Mouse (Mus musculus): ENCODE measurements around the gene Rpl29. TPM values are rescaled to one million over a fixed set of nuclear protein-coding genes. Genes with fewer than 3 reads are reported as not detected.
A peak's percentile ranks its signal among the peaks of the same experiment; 100 is the strongest.

The Rpl29 gene
- 1,370 and 1,590 TPM in 2 replicates for polyA plus RNA-seq (2014; fragmentation: Nextera tagmentation; extraction: Ambion mirVana)

GRCm38 (mm10) chr9:106429221-106430014, at the start of gene Rpl29:
TSS of gene Rpl29 (plus strand) at chr9:106429454.
- peak; percentile 91 for ATAC-seq (ENCODE audit: low FRiP score, low TSS enrichment)
- under 1% methylated on average over 55 of the region's 55 CpGs for WGBS
- H3K4me1 ChIP-seq (ENCODE audit: control insufficient read depth, insufficient read depth, low read length) = peaks cover 5% of the 10 kb centered on the region; the same call in 1 of the 2 replicates

GRCm38 (mm10) chr9:106386181-106386864, 42.9 kb upstream of the Rpl29 start:
- ATAC-seq (ENCODE audit: low FRiP score, low TSS enrichment) = no peak
- Histone ChIP-seq H3K9me3 (ENCODE audit: control insufficient read depth, low read length) (no peaks in the 10 kb centered on the region), H3K4me3 (ENCODE audit: low read length) (no peak overlapping the region), H3K27ac (ENCODE audit: low read depth, low read length) (no peak overlapping the region), H3K4me2 (replicated peaks; ENCODE audit: low read depth, low read length) (no peak overlapping the region), H3K27me3 (ENCODE audit: control insufficient read depth, insufficient read depth, low read length) (no peaks in the 10 kb centered on the region), H3K9ac (ENCODE audit: low read depth, low read length) (no peak overlapping the region), H3K36me3 (ENCODE audit: control insufficient read depth, insufficient read depth, low read length) (no peaks in the 10 kb centered on the region), H3K4me1 (ENCODE audit: control insufficient read depth, insufficient read depth, low read length) (peaks cover 16% of the 10 kb centered on the region)
- WGBS = 86% methylated on average over 12 of the region's 12 CpGs

More at GRCm38 (mm10) chr9:106429221-106430014, at the start of gene Rpl29:
- Histone ChIP-seq H3K4me3 (ENCODE audit: low read length) (peak within 1 kb of the TSS; percentile 91), H3K27me3 (ENCODE audit: control insufficient read depth, insufficient read depth, low read length) (no peaks in the 10 kb centered on the region), H3K4me2 (replicated peaks; ENCODE audit: low read depth, low read length) (peak within 1 kb of the TSS; percentile 81), H3K27ac (ENCODE audit: low read depth, low read length) (peak within 1 kb of the TSS; percentile 99), H3K36me3 (ENCODE audit: control insufficient read depth, insufficient read depth, low read length) (peaks cover 35% of the 10 kb centered on the region), H3K9ac (ENCODE audit: low read depth, low read length) (peak within 1 kb of the TSS; percentile 99), H3K9me3 (ENCODE audit: control insufficient read depth, low read length) (no peaks in the 10 kb centered on the region)

- Histone ChIP-seq H3K9me3 (ENCODE audit: control insufficient read depth, low read length) (no peaks in the 10 kb centered on the region), H3K27me3 (ENCODE audit: control insufficient read depth, insufficient read depth, low read length) (no peaks in the 10 kb centered on the region), H3K4me2 (replicated peaks; ENCODE audit: low read depth, low read length) (no peak overlapping the region), H3K9ac (ENCODE audit: low read depth, low read length) (no peak overlapping the region), H3K4me1 (ENCODE audit: control insufficient read depth, insufficient read depth, low read length) (0 out of 2 replicates have a peak, but pooled peaks cover 7% of the 10 kb centered on the region), H3K27ac (ENCODE audit: low read depth, low read length) (no peak overlapping the region), H3K4me3 (ENCODE audit: low read length) (no peak overlapping the region), H3K36me3 (ENCODE audit: control insufficient read depth, insufficient read depth, low read length) (no peaks in the 10 kb centered on the region)
- WGBS = 73% methylated on average over 11 of the region's 11 CpGs
- no peak for ATAC-seq (ENCODE audit: low FRiP score, low TSS enrichment)
Measured at GRCm38 (mm10) chr9:106392828-106393527, 36.3 kb upstream of the Rpl29 start.

- no peaks in the 10 kb centered on the region for H3K36me3 ChIP-seq (ENCODE audit: control insufficient read depth, insufficient read depth, low read length)
- H3K9ac ChIP-seq (ENCODE audit: low read depth, low read length) = no peak overlapping the region
- H3K4me3 ChIP-seq (ENCODE audit: low read length) = no peak overlapping the region
- ATAC-seq (ENCODE audit: low FRiP score, low TSS enrichment) = no peak
- no peaks in the 10 kb centered on the region for H3K9me3 ChIP-seq (ENCODE audit: control insufficient read depth, low read length)
- no peak overlapping the region for H3K27ac ChIP-seq (ENCODE audit: low read depth, low read length)
- no peaks in the 10 kb centered on the region for H3K27me3 ChIP-seq (ENCODE audit: control insufficient read depth, insufficient read depth, low read length)
- H3K4me1 ChIP-seq (ENCODE audit: control insufficient read depth, insufficient read depth, low read length) = 0 out of 2 replicates have a peak, but pooled peaks cover 7% of the 10 kb centered on the region
- no peak overlapping the region for H3K4me2 ChIP-seq (replicated peaks; ENCODE audit: low read depth, low read length)
- WGBS = 90% methylated on average over 8 of the region's 8 CpGs
Measured at GRCm38 (mm10) chr9:106393548-106393947, 35.7 kb upstream of the Rpl29 start.

- Histone ChIP-seq H3K36me3 (ENCODE audit: control insufficient read depth, insufficient read depth, low read length) (no peaks in the 10 kb centered on the region), H3K27me3 (ENCODE audit: control insufficient read depth, insufficient read depth, low read length) (no peaks in the 10 kb centered on the region), H3K9ac (ENCODE audit: low read depth, low read length) (no peak overlapping the region), H3K9me3 (ENCODE audit: control insufficient read depth, low read length) (no peaks in the 10 kb centered on the region), H3K4me2 (replicated peaks; ENCODE audit: low read depth, low read length) (no peak overlapping the region), H3K4me3 (ENCODE audit: low read length) (no peak overlapping the region), H3K4me1 (ENCODE audit: control insufficient read depth, insufficient read depth, low read length) (0 out of 2 replicates have a peak, but pooled peaks cover 7% of the 10 kb centered on the region), H3K27ac (ENCODE audit: low read depth, low read length) (no peak overlapping the region)
- ATAC-seq (ENCODE audit: low FRiP score, low TSS enrichment) = peak; percentile 43; the same call in 1 of the 2 replicates
- WGBS = 59% methylated on average over 11 of the region's 11 CpGs
Measured at GRCm38 (mm10) chr9:106394649-106395602, 34.3 kb upstream of the Rpl29 start.

DNA sequence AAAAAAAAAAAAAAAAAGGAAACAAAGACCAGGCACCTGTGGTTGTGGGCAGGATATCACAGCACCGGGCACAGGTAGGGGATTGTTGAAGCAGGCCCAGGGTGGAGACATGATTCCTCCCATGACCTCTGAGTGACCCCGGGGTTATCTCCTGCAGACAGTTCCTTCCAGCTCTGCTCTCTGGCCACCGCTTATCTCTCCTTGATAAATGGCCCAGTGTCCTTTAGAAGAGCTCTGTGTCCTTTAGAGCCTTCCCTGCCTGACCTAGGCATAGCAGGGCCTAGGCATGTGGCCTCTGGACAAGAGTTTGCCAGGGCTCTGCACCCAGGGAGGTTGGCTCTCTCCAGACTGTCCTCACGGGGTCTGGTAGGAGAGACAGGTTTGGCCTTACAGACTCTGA, 31.5 kb upstream of the Rpl29 start:
- no peak overlapping the region for H3K4me3 ChIP-seq (ENCODE audit: low read length)
- H3K27me3 ChIP-seq (ENCODE audit: control insufficient read depth, insufficient read depth, low read length) = no peaks in the 10 kb centered on the region
- H3K4me1 ChIP-seq (ENCODE audit: control insufficient read depth, insufficient read depth, low read length) = 0 out of 2 replicates have a peak, but pooled peaks cover 7% of the 10 kb centered on the region
- no peaks in the 10 kb centered on the region for H3K9me3 ChIP-seq (ENCODE audit: control insufficient read depth, low read length)
- no peaks in the 10 kb centered on the region for H3K36me3 ChIP-seq (ENCODE audit: control insufficient read depth, insufficient read depth, low read length)
- no peak overlapping the region for H3K27ac ChIP-seq (ENCODE audit: low read depth, low read length)
- no peak for ATAC-seq (ENCODE audit: low FRiP score, low TSS enrichment)
- 64% methylated on average over 4 of the region's 4 CpGs for WGBS
- H3K4me2 ChIP-seq (replicated peaks; ENCODE audit: low read depth, low read length) = no peak overlapping the region
- H3K9ac ChIP-seq (ENCODE audit: low read depth, low read length) = no peak overlapping the region

GRCm38 (mm10) chr9:106398667-106399311, 30.5 kb upstream of the Rpl29 start:
- Histone ChIP-seq H3K36me3 (ENCODE audit: control insufficient read depth, insufficient read depth, low read length) (no peaks in the 10 kb centered on the region), H3K9me3 (ENCODE audit: control insufficient read depth, low read length) (no peaks in the 10 kb centered on the region), H3K4me3 (ENCODE audit: low read length) (no peak overlapping the region), H3K4me2 (replicated peaks; ENCODE audit: low read depth, low read length) (no peak overlapping the region), H3K27me3 (ENCODE audit: control insufficient read depth, insufficient read depth, low read length) (no peaks in the 10 kb centered on the region), H3K4me1 (ENCODE audit: control insufficient read depth, insufficient read depth, low read length) (0 out of 2 replicates have a peak, but pooled peaks cover 7% of the 10 kb centered on the region), H3K27ac (ENCODE audit: low read depth, low read length) (no peak overlapping the region), H3K9ac (ENCODE audit: low read depth, low read length) (no peak overlapping the region)
- ATAC-seq (ENCODE audit: low FRiP score, low TSS enrichment) = no peak
- 74% methylated on average over 9 of the region's 9 CpGs for WGBS

DNA sequence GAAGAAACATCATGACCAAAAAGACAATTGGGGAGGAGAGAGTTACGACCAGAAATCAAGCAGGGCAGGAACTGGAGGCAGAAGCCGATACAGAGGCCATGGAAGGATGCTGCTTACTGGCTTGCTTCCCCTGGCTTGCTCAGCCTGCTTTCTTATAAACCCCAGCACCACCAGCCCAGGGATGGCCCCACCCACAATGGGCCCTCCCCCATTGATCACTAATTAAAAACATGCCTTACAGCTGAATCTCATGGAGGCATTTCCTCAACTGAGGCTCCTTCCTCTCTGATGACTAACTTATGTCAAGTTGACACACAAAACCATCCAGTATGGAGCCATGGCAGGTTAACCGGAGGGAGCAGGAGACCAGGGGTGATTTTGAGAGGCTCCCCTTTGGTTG, 29.4 kb upstream of the Rpl29 start:
- Histone ChIP-seq H3K9ac (ENCODE audit: low read depth, low read length) (no peak overlapping the region), H3K4me1 (ENCODE audit: control insufficient read depth, insufficient read depth, low read length) (0 out of 2 replicates have a peak, but pooled peaks cover 5% of the 10 kb centered on the region), H3K36me3 (ENCODE audit: control insufficient read depth, insufficient read depth, low read length) (no peaks in the 10 kb centered on the region), H3K27ac (ENCODE audit: low read depth, low read length) (no peak overlapping the region), H3K9me3 (ENCODE audit: control insufficient read depth, low read length) (no peaks in the 10 kb centered on the region), H3K4me3 (ENCODE audit: low read length) (no peak overlapping the region), H3K27me3 (ENCODE audit: control insufficient read depth, insufficient read depth, low read length) (no peaks in the 10 kb centered on the region), H3K4me2 (replicated peaks; ENCODE audit: low read depth, low read length) (no peak overlapping the region)
- ATAC-seq (ENCODE audit: low FRiP score, low TSS enrichment) = no peak
- WGBS = 82% methylated on average over 3 of the region's 3 CpGs

All from kidney, embryonic 14.5 days (tissue).